Mouse (Mus musculus): ENCODE measurements at regions not wholly inside any gene's neighbourhood (a gene's known extent, or its start where the extent isn't known, plus 50 kb on each side); places are given as distances from the start of the nearest gene placed in this dataset.

GRCm38 (mm10) chr2:167759603-167760390 lies 70.2 kb upstream of the Tmem189 start:
- DNase-seq (ENCODE audit: inconsistent age in 2 of 2, low spot score in 1 of 2), result peak; percentile 83 to 94

DNA sequence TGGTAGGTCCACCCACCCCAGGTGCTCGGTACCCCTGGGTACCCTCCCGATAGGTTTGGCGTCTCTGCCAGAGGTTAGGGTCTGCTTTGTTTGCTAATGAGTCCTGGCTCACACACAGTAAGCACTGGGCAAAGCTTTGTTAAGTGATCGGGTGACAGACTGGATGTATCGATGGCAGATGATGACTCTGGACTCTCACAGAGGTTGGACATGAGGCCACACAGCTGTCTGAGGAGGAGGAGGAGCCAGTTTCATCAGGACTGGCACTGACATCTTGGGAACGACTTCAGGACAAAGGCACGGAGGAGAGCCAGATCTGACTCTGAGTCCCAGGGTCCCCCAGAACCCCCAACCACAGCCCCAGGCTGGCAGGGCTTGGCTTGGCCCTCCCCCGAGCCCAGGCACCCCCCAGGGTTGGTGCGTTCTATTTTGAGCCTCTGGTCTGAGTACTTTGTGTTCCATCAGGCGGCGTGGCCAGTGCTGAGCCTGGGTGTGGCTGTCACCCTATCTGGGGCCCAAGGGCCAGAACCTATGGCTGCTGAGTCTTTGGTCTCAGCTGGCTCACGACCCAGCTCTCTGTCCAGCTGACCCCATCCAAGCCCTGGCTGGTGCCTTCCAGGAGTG lies 67.6 kb upstream of the Tmem189 start:
- DNase-seq (ENCODE audit: inconsistent age in 2 of 2, low spot score in 1 of 2), result peak in 1 of 2 experiments; percentile 67

- DNase-seq (ENCODE audit: inconsistent age in 2 of 2, low spot score in 1 of 2), result no peak
These were observed 67.1 kb upstream of the Tmem189 start for GRCm38 (mm10) chr2:167756721-167757120.

GRCm38 (mm10) chr2:167754929-167755551 lies 65.4 kb upstream of the Tmem189 start:
- DNase-seq (ENCODE audit: inconsistent age in 2 of 2, low spot score in 1 of 2), result peak in 1 of 2 experiments; percentile 55

DNA sequence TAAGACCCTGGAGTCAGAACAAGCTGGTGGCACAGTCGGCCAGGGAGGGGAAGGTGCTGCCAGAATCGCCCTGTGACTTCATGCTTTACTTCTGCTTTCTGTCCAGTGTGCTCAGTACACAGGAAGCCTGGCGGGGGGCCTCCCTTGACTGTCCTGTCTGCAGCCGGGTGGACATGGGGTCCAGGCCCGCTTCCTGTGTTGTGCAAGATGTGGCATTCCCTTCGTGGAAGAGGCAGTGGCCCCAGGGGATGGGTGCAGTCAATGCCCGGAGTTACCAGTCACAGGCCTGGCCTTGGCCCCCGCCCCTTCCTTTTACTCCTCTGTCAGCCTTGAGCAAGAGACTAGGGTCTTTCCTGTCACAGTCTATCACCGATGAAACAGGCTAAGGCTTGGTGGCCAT lies 64.3 kb upstream of the Tmem189 start:
- DNase-seq (ENCODE audit: inconsistent age in 2 of 2, low spot score in 1 of 2), result peak; percentile 55 to 70

DNA sequence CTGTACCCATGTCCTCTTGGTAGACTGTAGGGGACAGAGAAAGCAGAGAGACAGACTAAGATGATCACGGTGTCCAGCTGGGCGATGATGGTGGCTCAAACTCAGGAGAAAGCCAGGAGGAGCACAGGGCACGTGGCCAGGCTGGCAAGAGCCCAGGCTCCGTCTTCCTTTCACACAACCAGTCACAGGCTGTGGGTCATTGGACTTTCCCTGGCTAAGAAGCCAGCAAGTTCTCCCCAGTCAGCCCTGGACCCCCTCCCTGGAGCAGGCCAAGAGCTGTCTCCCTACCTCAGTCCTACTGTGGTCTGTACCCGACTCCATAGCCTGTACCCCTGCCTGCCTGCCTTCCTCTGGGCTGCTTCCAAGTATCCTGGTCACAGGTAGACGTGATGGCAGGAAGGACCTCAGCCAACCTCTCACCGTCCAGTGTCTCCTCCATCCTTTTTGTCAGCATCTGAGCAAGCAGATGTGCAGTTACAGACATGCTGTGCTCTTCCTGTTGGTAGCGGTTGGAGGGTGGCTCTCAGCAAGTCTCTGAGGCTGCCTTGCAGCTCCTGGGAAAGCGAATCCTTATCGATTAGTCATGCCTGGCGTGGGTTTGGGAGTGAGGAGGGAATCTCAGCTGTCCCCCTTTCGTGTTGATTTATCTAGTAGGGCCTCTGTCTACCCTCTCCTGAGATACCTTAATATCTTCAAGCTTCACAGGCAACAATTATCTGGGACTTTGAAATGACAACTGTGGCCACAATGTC lies 63.4 kb upstream of the Tmem189 start:
- peak; percentile 53 to 82 for DNase-seq (ENCODE audit: inconsistent age in 2 of 2, low spot score in 1 of 2)

GRCm38 (mm10) chr2:167751585-167751984 lies 62.0 kb upstream of the Tmem189 start:
- no peak for DNase-seq (ENCODE audit: inconsistent age in 2 of 2, low spot score in 1 of 2)

- no peak for DNase-seq (ENCODE audit: inconsistent age in 2 of 2, low spot score in 1 of 2)
These were observed 58.7 kb upstream of the Tmem189 start for GRCm38 (mm10) chr2:167748297-167748696.

DNA sequence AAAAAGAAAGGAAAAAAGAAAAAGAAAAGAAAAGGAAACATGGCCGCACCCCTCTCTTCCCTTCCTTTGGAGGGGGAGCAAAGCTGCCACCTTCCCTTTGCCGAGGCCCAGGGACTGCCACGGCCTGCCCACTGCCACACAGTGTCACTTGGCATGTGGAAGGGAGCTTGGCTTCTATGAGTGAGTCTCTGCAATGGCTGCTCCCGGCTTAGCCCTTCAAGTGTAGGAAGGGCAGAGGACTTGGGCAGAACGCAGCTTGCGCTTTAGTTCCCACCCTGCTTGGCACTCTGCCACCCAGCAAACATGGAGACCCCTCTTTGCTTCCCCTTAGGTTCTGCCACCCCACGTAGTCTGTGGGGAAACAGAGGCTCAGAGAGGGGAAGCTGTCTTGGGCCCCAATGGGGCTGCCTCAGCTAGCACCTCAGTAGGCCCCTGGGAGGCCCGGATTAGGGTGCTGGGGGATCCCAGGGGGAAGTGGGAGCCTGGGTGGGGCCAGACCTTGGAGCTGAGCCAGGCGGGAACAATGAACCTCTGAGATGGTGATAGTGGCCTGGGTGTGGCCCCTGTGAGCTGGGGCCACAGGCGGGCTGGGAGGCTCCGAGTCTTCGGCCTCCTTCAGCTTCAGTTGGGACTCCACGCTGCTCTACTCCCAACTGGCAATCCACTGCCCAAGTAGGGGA lies 57.7 kb upstream of the Tmem189 start:
- no peak for DNase-seq (ENCODE audit: inconsistent age in 2 of 2, low spot score in 1 of 2)

GRCm38 (mm10) chr2:167746344-167746743 lies 56.7 kb upstream of the Tmem189 start:
- no peak for DNase-seq (ENCODE audit: inconsistent age in 2 of 2, low spot score in 1 of 2)

DNA sequence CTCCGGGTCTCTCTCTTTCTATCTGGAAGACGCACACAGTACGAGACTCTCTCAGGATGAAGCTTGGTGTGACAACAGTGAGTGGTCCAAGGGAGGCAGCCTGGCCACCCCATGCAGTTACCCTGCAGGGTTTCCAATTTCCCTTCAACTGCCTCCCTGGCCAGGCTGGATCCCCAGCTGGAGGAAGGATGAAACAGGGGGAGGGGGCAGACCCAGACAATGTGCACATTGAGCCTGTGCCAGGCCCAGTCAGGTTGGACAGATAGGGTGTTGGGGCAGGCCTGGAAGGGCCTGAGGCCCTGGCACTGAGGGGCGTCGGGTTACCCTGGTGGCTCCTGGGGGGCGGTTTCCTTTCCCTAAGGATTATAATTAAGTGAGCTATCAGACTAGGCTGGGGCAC lies 55.8 kb upstream of the Tmem189 start:
- DNase-seq (ENCODE audit: inconsistent age in 2 of 2, low spot score in 1 of 2), result no peak

- peak in 1 of 2 experiments; percentile 63 for DNase-seq (ENCODE audit: inconsistent age in 2 of 2, low spot score in 1 of 2)
These were observed 54.5 kb upstream of the Tmem189 start for GRCm38 (mm10) chr2:167744080-167744479.

DNA sequence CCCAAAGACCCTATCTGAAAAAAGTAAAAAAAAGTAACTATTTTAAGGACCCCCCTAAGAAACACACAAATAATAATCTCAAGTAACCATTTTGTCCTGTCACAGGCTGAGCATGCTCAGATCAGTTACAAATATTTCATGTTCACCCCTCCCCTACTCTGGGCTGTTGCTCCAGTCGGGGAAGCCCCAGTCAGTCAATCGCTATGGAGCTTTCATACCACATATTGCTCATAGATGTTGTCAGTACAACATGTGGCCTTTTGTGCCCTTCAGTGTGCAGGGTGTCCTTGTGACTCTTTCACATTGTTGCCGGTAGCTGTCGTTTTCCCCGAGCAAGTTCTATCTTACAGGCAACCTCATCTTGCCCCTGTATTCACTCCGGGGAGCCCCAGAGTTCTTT lies 52.9 kb upstream of the Tmem189 start:
- peak; percentile 41 to 78 for DNase-seq (ENCODE audit: inconsistent age in 2 of 2, low spot score in 1 of 2)

DNA sequence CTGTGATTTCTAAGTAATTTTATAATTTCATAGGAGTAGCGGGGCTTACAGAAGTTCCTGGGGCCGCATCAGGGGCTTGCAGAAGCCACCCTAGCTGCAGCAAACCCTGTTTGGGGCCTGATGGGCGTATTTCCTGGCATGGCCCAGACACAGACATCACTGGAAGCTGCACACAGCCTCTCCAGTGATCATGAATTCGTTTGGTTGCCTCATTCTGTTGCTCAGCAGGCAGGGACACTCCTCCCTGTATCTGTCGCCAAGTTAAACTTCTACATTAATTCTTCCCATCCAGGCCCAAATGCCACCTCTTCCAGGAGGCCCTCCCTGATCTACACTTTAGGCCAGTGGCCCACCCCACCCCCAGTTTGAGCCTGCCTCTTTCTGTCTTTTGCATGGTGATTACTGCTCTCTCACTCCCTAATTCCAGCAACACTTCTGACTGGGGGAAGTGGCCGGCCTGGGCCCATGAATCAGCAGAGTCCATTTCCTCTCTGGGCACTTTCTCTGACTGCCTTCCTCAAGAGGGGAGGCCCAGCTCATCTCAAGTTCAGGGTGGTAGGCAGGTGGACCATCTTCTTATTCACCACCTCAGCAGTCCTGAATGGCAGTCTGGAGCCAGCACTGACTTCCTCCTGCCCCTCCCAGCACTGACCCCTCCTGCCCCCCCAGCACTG lies 51.0 kb upstream of the Tmem189 start:
- DNase-seq (ENCODE audit: inconsistent age in 2 of 2, low spot score in 1 of 2), result peak in 1 of 2 experiments; percentile 63

Data from adrenal gland, adult (tissue).